Mouse (Mus musculus) hindbrain, postnatal 0 days (tissue): ENCODE results near the gene 5031439G07Rik. TPM values are rescaled to one million over a fixed set of nuclear protein-coding genes. Genes with fewer than 3 reads are reported as not detected.
A peak's percentile ranks its signal among the peaks of the same experiment; 100 is the strongest.

ENCODE experiments used
- ATAC-seq: fragments of 200-750 bp; cut with Nextera tagmentation; 2 replicates; pipeline ENCODE4 v1.8.0; 2017; ENCODE audit warnings: mild to moderate bottlenecking, moderate TSS enrichment, moderate library complexity
- DNase-seq: peaks from one replicate; pipeline ENCODE4 v3.0.0-alpha.2; 2015; ENCODE audit warnings: low spot score
- H3K27ac ChIP-seq: fragments of 300-500 bp; sonication (generic); 2 replicates; pipeline ENCODE4 v1.5.1; 2014; ENCODE audit warnings: mild to moderate bottlenecking
- H3K27me3 ChIP-seq: fragments of 300-500 bp; sonication (generic); 2 replicates; pipeline ENCODE4 v1.6.1; 2014; ENCODE audit warnings: low read length, mixed read lengths; ENCODE audit not compliant: insufficient read depth
- H3K36me3 ChIP-seq: fragments of 300-500 bp; sonication (generic); 2 replicates; pipeline ENCODE4 v1.6.1; 2014; ENCODE audit warnings: low read length, mixed read lengths; ENCODE audit not compliant: insufficient read depth
- H3K4me1 ChIP-seq: fragments of 300-500 bp; sonication (generic); 2 replicates; pipeline ENCODE4 v1.6.1; 2014; ENCODE audit warnings: antibody characterized with exemption, low read length, mixed read lengths; ENCODE audit not compliant: insufficient read depth
- H3K4me2 ChIP-seq: fragments of 300-500 bp; sonication (generic); 2 replicates; pipeline ENCODE4 v1.6.1; 2014; ENCODE audit warnings: low read depth, mild to moderate bottlenecking, low read length, moderate library complexity, mixed read lengths
- H3K4me3 ChIP-seq: fragments of 300-500 bp; sonication (generic); 2 replicates; pipeline ENCODE4 v1.5.1; 2014; ENCODE audit warnings: low read length
- H3K9ac ChIP-seq: fragments of 300-500 bp; sonication (generic); replicated peaks from 2 replicates; pipeline ENCODE4 v1.6.1; 2014; ENCODE audit warnings: mild to moderate bottlenecking, low read length, moderate library complexity, mixed read lengths
- H3K9me3 ChIP-seq: fragments of 300-500 bp; sonication (generic); 2 replicates; pipeline ENCODE4 v1.6.1; 2016; ENCODE audit warnings: low read length, mixed read lengths
- CTCF ChIP-seq: IDR thresholded peaks from 2 replicates; pipeline ENCODE4 v1.5.1; 2016; ENCODE audit warnings: antibody characterized with exemption, control low read depth, low read depth
- WGBS: fragments of 180-500 bp; shearing (Covaris S2); extraction: QIAGEN DNeasy Blood & Tissue Kit; methylation state at CpG from one replicate; pipeline ENCODE4 v1.1.7; 2014; 5-methylcytosine and 5-hydroxymethylcytosine counted together
- polyA plus RNA-seq: library from polyadenylated mRNA; unstranded; fragments of >200 nt; fragmentation: Nextera tagmentation; extraction: Ambion mirVana; gene quantifications from 2 replicates; pipeline ENCODE4 v1.2.1, GENCODE M21; 2015
- total RNA-seq: library from RNA; depleted of rRNA; stranded (reverse); fragments of >200 nt; gene quantifications from 2 replicates; pipeline ENCODE4 v1.2.3, GENCODE M21; 2014

Gene 5031439G07Rik
- total and polyA plus RNA-seq, 2 experiments from 2014 or later, result 23.6 to 127 TPM

GRCm38 (mm10) chr15:84972860-84973543, 15.3 kb downstream of the 5031439G07Rik start:
- peak overlapping the region; percentile 72 for H3K27ac ChIP-seq
- no peak overlapping the region for H3K4me3 ChIP-seq
- ATAC-seq, result peak; percentile 69
- H3K4me1 ChIP-seq, result peaks cover 24% of the 10 kb centered on the region
- no peaks in the 10 kb centered on the region for H3K9me3 ChIP-seq
- H3K27me3 ChIP-seq, result no peaks in the 10 kb centered on the region
- no peak overlapping the region for H3K9ac ChIP-seq
- no peak overlapping the region for H3K4me2 ChIP-seq
- DNase-seq, result peak; percentile 40
- H3K36me3 ChIP-seq, result no peaks in the 10 kb centered on the region; the same call in 1 of the 2 replicates
- 30% methylated on average over 8 of the region's 8 CpGs for WGBS
- no peak for TF ChIP-seq CTCF

- 94% methylated on average over 4 of the region's 4 CpGs for WGBS
- DNase-seq (no peak), ATAC-seq (no peak)
- no peaks in the 10 kb centered on the region for H3K9me3 ChIP-seq
- no peak overlapping the region for H3K9ac ChIP-seq
- H3K4me3 ChIP-seq, result no peak overlapping the region
- no peaks in the 10 kb centered on the region for H3K36me3 ChIP-seq
- no peak for TF ChIP-seq CTCF
- peaks cover 9% of the 10 kb centered on the region; the same call in 1 of the 2 replicates for H3K4me1 ChIP-seq
- no peak overlapping the region for H3K27ac ChIP-seq
- no peaks in the 10 kb centered on the region for H3K27me3 ChIP-seq
- no peak overlapping the region for H3K4me2 ChIP-seq
Measured at GRCm38 (mm10) chr15:84968534-84968933, 19.8 kb downstream of the 5031439G07Rik start.

- WGBS, result 60% methylated on average over 7 of the region's 7 CpGs
- H3K9ac ChIP-seq, result no peak overlapping the region
- H3K36me3 ChIP-seq, result no peaks in the 10 kb centered on the region
- H3K4me2 ChIP-seq, result no peak overlapping the region
- ATAC-seq (no peak), DNase-seq (peak; percentile 53)
- H3K9me3 ChIP-seq, result no peaks in the 10 kb centered on the region
- H3K4me3 ChIP-seq, result no peak overlapping the region
- no peak overlapping the region for H3K27ac ChIP-seq
- H3K27me3 ChIP-seq, result no peaks in the 10 kb centered on the region
- TF ChIP-seq CTCF, result no peak
- 0 out of 2 replicates have a peak, but pooled peaks cover 4% of the 10 kb centered on the region for H3K4me1 ChIP-seq
Measured at GRCm38 (mm10) chr15:84965575-84966360, 22.6 kb downstream of the 5031439G07Rik start.

GRCm38 (mm10) chr15:84964771-84965170, 23.6 kb downstream of the 5031439G07Rik start:
- Histone ChIP-seq H3K4me3 (no peak overlapping the region), H3K36me3 (no peaks in the 10 kb centered on the region), H3K4me2 (no peak overlapping the region), H3K4me1 (0 out of 2 replicates have a peak, but pooled peaks cover 11% of the 10 kb centered on the region), H3K9me3 (no peaks in the 10 kb centered on the region), H3K9ac (no peak overlapping the region), H3K27me3 (no peaks in the 10 kb centered on the region), H3K27ac (no peak overlapping the region)
- TF ChIP-seq CTCF, result no peak
- ATAC-seq, result no peak
- no peak for DNase-seq
- 79% methylated on average over 5 of the region's 5 CpGs for WGBS

GRCm38 (mm10) chr15:84962518-84962917, 25.8 kb downstream of the 5031439G07Rik start:
- no peak for TF ChIP-seq CTCF
- peaks cover 31% of the 10 kb centered on the region; the same call in 1 of the 2 replicates for H3K4me1 ChIP-seq

GRCm38 (mm10) chr15:84960692-84961091, 27.7 kb downstream of the 5031439G07Rik start:
- Histone ChIP-seq H3K36me3 (no peaks in the 10 kb centered on the region), H3K4me1 (peaks cover 32% of the 10 kb centered on the region; the same call in 1 of the 2 replicates), H3K27me3 (no peaks in the 10 kb centered on the region), H3K9me3 (no peaks in the 10 kb centered on the region), H3K9ac (peak overlapping the region; percentile 51), H3K4me3 (peak overlapping the region; percentile 24), H3K4me2 (peak overlapping the region; percentile 44), H3K27ac (peak overlapping the region; percentile 70)
- DNase-seq, result peak; percentile 63
- peak; percentile 58 for ATAC-seq
- WGBS, result 18% methylated on average over 8 of the region's 8 CpGs
- TF ChIP-seq CTCF, result peak; percentile 52

More at GRCm38 (mm10) chr15:84962518-84962917, 25.8 kb downstream of the 5031439G07Rik start:
- Histone ChIP-seq H3K27me3 (no peaks in the 10 kb centered on the region), H3K4me2 (no peak overlapping the region), H3K9ac (no peak overlapping the region), H3K9me3 (no peaks in the 10 kb centered on the region), H3K4me3 (no peak overlapping the region), H3K36me3 (no peaks in the 10 kb centered on the region), H3K27ac (no peak overlapping the region)
- 85% methylated on average over 2 of the region's 2 CpGs for WGBS
- ATAC-seq (no peak), DNase-seq (no peak)
